Mouse (Mus musculus): ENCODE measurements around the gene Capg. TPM values are rescaled to one million over a fixed set of nuclear protein-coding genes. Genes with fewer than 3 reads are reported as not detected.

Capg gene
- total RNA-seq, 2 experiments from 2014 or later = 25.5 to 42.7 TPM

DNA sequence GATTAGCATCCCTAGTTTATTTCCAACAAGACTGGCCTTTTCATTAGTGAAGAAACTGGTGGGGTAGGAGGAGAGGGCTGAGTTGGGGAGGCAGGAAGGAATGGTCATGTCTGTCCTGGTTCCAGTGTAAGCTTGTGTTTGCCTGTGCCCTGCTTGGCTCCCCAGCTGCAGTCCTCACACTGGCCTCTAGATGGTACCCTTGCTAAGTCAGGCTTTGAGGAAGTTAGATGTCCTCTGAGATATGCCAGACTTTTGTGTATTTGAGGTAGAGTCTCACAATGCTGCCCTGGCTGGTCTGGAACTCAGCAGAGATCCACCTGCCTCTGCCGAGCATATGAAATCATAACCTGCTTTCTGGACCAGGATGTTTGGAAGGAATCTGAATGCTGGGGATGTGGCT is 57.5 kb downstream of the Capg start:
- ATAC-seq (replicated peaks; ENCODE audit: poor library complexity) = peak; percentile 74

DNA sequence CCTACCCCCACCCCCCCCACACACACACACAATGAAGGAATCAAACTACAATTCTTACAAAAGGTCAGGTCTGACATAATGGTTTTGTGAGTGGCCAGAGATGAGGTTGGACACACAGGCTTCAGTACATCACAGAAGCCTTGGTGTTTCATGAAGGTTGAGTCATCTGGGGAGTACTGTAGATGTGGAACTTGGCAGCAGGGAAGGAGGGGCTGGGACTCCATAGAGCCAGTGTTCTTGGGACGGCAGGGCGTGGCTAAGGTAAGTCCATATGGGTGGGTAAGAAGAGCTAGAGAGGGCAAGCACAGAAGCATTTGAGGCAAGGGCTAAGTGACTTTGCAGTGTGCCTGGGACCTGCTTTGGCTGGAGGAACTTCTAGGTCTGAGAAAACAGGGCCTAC is 59.9 kb downstream of the Capg start:
- no peak for ATAC-seq (replicated peaks; ENCODE audit: poor library complexity)

DNA sequence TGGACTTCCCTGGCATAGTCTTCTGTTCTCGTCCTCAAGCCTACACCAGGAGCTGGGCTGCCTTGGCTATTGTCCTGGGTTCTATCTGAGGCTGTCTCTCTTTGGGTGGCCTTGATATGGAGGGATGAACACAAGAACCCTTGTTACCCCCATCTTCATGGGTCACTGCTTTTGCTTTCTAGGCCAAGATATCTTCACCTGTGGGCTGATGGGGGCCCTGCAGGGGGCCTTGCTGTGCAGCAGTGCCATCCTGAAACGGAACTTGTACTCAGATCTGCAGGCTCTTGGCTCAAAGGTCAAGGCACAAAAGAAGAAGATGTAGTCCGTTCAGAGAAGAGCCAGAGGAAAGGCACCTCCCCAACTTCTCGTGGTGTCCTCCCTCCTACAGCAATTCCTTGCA is 62.9 kb downstream of the Capg start:
- ATAC-seq (replicated peaks; ENCODE audit: poor library complexity) = no peak

DNA sequence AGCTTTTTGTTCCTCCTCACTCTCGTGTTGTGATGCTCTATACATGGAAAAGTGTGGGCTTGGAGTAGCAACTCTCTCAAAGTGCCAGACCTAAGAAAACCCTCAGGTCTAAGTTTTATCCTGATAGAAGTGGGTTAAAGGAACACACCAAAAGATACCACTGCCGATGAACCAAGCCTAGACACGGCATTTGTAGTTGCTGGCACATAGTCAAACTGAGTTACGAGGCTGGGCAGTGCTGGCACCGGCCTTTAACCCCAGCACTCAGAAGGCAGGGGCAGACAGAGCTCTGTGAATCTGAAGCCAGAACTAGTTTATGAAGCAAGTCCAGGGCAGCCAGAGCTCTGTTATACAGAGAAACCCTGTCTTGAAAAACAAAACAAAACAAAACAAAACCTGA is 63.5 kb downstream of the Capg start:
- ATAC-seq (replicated peaks; ENCODE audit: poor library complexity) = no peak

DNA sequence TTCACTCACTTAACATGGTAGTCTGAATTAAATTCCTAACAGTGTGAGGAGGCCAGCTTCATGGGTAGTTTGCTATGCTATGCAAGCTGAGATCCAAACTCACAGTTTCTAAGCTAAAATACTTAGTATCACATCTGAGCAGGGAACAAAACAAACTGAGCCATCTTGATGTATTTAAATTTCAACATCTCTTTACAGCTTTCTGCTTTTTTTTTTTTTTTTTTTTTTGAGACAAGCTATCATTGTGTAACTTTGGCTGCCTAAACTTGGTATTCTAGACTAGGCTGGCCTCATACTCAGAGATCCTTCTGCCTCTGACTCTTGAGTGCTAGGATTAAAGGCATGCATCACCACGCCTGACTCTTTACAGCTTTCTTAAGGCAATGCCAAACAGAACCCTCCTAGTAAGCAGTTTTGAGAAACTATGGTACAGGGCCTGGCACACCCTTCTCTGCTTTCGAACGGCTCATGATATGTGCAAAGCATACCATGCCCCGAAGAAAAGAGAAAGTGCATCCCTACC is 64.5 kb downstream of the Capg start:
- no peak for ATAC-seq (replicated peaks; ENCODE audit: poor library complexity)

DNA sequence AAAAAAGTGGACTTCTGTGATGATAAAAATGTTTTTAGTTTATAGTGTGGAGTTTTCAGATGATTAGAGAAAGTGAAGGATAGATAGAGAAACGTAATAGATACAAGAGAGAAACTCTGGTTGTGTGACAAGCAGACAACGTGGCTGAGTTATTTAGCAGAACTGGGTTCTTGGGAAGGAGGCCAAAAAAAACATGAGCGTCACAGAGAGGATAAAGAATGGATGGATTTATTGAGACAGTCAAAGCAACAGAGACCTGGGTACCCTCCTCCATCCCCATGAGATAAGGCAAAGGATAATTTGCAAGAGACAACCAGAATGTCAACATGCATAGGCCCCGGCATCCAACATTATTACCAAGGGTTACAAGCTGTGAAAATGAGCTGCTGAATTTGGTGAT is 66.1 kb downstream of the Capg start:
- no peak for ATAC-seq (replicated peaks; ENCODE audit: poor library complexity)

Other genes starting within 250 kb of the Capg start
- gene Sftpb, start 239.8 kb upstream of the Capg start, total RNA-seq (2015) = not detected in 2 replicates
- gene Sftpb, start 239.8 kb upstream of the Capg start, total RNA-seq (2017) = not detected in 2 replicates
- gene Usp39, start 199.2 kb upstream of the Capg start, total RNA-seq (2015) = 66.8 and 71.3 TPM in 2 replicates
- 113 and 115 TPM in 2 replicates for gene Usp39, start 199.2 kb upstream of the Capg start, total RNA-seq (2017)
- 30.3 and 31.9 TPM in 2 replicates for gene 0610030E20Rik, start 197.1 kb upstream of the Capg start, total RNA-seq (2015)
- 23.0 and 24.7 TPM in 2 replicates for gene 0610030E20Rik, start 197.1 kb upstream of the Capg start, total RNA-seq (2017)
- 1.1 and 1.2 TPM in 2 replicates for gene Tmem150a, start 188.9 kb upstream of the Capg start, total RNA-seq (2015)
- gene Tmem150a, start 188.9 kb upstream of the Capg start, total RNA-seq (2017) = 0.33 TPM in 1 of 2 replicates, not detected in the other
- gene Rnf181, start 177.4 kb upstream of the Capg start, total RNA-seq (2015) = 65.5 and 87.8 TPM in 2 replicates
- 51.4 and 53.7 TPM in 2 replicates for gene Rnf181, start 177.4 kb upstream of the Capg start, total RNA-seq (2017)
- 39.1 and 70.3 TPM in 2 replicates for gene Vamp5, start 163.9 kb upstream of the Capg start, total RNA-seq (2015)
- 13.0 and 34.9 TPM in 2 replicates for gene Vamp5, start 163.9 kb upstream of the Capg start, total RNA-seq (2017)
- gene Vamp8, start 153.7 kb upstream of the Capg start, total RNA-seq (2015) = 240 and 247 TPM in 2 replicates
- gene Vamp8, start 153.7 kb upstream of the Capg start, total RNA-seq (2017) = 267 and 283 TPM in 2 replicates
- 11.2 and 11.6 TPM in 2 replicates for gene Ggcx, start 130.1 kb upstream of the Capg start, total RNA-seq (2015)
- gene Ggcx, start 130.1 kb upstream of the Capg start, total RNA-seq (2017) = 6.7 and 8.5 TPM in 2 replicates
- gene Mat2a, start 104.8 kb upstream of the Capg start, total RNA-seq (2015) = 342 and 403 TPM in 2 replicates
- gene Mat2a, start 104.8 kb upstream of the Capg start, total RNA-seq (2017) = 192 and 230 TPM in 2 replicates
- not detected in 2 replicates for gene Sh2d6, start 22.7 kb upstream of the Capg start, total RNA-seq (2015)
- not detected in 2 replicates for gene Sh2d6, start 22.7 kb upstream of the Capg start, total RNA-seq (2017)
- 12.9 and 15.6 TPM in 2 replicates for gene Elmod3, start 54.0 kb downstream of the Capg start, total RNA-seq (2015)
- 9.7 and 13.8 TPM in 2 replicates for gene Elmod3, start 54.0 kb downstream of the Capg start, total RNA-seq (2017)
- 20.3 and 20.8 TPM in 2 replicates for gene Retsat, start 54.1 kb downstream of the Capg start, total RNA-seq (2015)
- 20.0 and 27.5 TPM in 2 replicates for gene Retsat, start 54.1 kb downstream of the Capg start, total RNA-seq (2017)
- gene Tgoln1, start 72.6 kb downstream of the Capg start, total RNA-seq (2015) = 51.5 and 57.9 TPM in 2 replicates
- gene Tgoln1, start 72.6 kb downstream of the Capg start, total RNA-seq (2017) = 55.1 and 64.4 TPM in 2 replicates
- gene Tcf7l1, start 244.9 kb downstream of the Capg start, total RNA-seq (2015) = 0.37 and 0.52 TPM in 2 replicates
- not detected in 2 replicates for gene Tcf7l1, start 244.9 kb downstream of the Capg start, total RNA-seq (2017)